Mouse (Mus musculus): ENCODE results near the gene Hexim2. TPM values are rescaled to one million over a fixed set of nuclear protein-coding genes. Genes with fewer than 3 reads are reported as not detected.

Gene Hexim2
- polyA plus RNA-seq, 1 experiment from 2014 or later = 4.7 TPM

Other genes starting within 250 kb of the Hexim2 start
- gene Fam187a, start 247.3 kb upstream of the Hexim2 start, polyA plus RNA-seq (2015; fragmentation: Nextera tagmentation; extraction: Ambion mirVana) = 0.07 TPM in 1 of 2 replicates, not detected in the other
- 8.5 and 9.4 TPM in 2 replicates for gene Gfap, start 231.5 kb upstream of the Hexim2 start, polyA plus RNA-seq (2015; fragmentation: Nextera tagmentation; extraction: Ambion mirVana)
- gene Kif18b, start 207.3 kb upstream of the Hexim2 start, polyA plus RNA-seq (2015; fragmentation: Nextera tagmentation; extraction: Ambion mirVana) = 10.3 and 11.6 TPM in 2 replicates
- gene C1ql1, start 185.7 kb upstream of the Hexim2 start, polyA plus RNA-seq (2015; fragmentation: Nextera tagmentation; extraction: Ambion mirVana) = 0.08 TPM in 2 replicates
- 32.4 and 36.7 TPM in 2 replicates for gene Nmt1, start 104.2 kb upstream of the Hexim2 start, polyA plus RNA-seq (2015; fragmentation: Nextera tagmentation; extraction: Ambion mirVana)
- gene Dcakd, start 104.1 kb upstream of the Hexim2 start, polyA plus RNA-seq (2015; fragmentation: Nextera tagmentation; extraction: Ambion mirVana) = 28.7 and 30.0 TPM in 2 replicates
- 0.31 and 0.45 TPM in 2 replicates for gene Plcd3, start 30.8 kb upstream of the Hexim2 start, polyA plus RNA-seq (2015; fragmentation: Nextera tagmentation; extraction: Ambion mirVana)
- gene Acbd4, start 30.7 kb upstream of the Hexim2 start, polyA plus RNA-seq (2015; fragmentation: Nextera tagmentation; extraction: Ambion mirVana) = 60.6 and 60.9 TPM in 2 replicates
- gene Hexim1, start 16.2 kb upstream of the Hexim2 start, polyA plus RNA-seq (2015; fragmentation: Nextera tagmentation; extraction: Ambion mirVana) = 1.8 and 1.9 TPM in 2 replicates
- gene Fmnl1, start 38.7 kb downstream of the Hexim2 start, polyA plus RNA-seq (2015; fragmentation: Nextera tagmentation; extraction: Ambion mirVana) = 5.7 and 6.2 TPM in 2 replicates
- 0.08 TPM in 1 of 2 replicates, not detected in the other for gene 1700023F06Rik, start 76.1 kb downstream of the Hexim2 start, polyA plus RNA-seq (2015; fragmentation: Nextera tagmentation; extraction: Ambion mirVana)
- gene Spata32, start 86.0 kb downstream of the Hexim2 start, polyA plus RNA-seq (2015; fragmentation: Nextera tagmentation; extraction: Ambion mirVana) = not detected in 2 replicates
- gene Map3k14, start 135.0 kb downstream of the Hexim2 start, polyA plus RNA-seq (2015; fragmentation: Nextera tagmentation; extraction: Ambion mirVana) = 0.47 and 0.77 TPM in 2 replicates
- 2.7 and 3.0 TPM in 2 replicates for gene Arhgap27, start 231.3 kb downstream of the Hexim2 start, polyA plus RNA-seq (2015; fragmentation: Nextera tagmentation; extraction: Ambion mirVana)